7 mouse cellular contexts compared by ENCODE assay signal in the genomic region with DNA sequence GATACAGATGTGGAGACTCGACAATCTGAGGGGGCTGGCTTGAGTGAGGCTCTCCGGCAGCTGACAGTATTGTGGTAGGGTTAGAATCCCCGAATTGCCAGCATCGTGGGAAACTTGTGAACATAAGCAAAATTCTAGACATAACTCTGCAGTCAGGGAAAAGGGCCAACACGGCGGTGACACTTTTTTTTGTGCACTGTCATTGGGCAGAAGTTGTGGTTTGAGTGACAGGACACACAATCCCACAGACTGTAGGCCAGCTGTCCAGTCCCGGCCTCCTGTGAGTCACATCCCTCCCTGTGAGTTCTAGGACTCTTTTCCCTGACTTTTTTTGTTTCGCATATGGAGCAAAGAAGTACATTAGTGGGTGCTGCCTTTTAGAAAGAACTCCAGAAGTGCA. TPM values are rescaled to one million over a fixed set of nuclear protein-coding genes. Genes with fewer than 3 reads are reported as not detected.
A peak's percentile ranks its signal among the peaks of the same experiment; 100 is the strongest.
DNase-seq lines count a peak whose midpoint lies in the region; ATAC-seq and TF ChIP-seq lines count a peak whose summit lies in the region.

No protein-coding gene starts in this region.

- TF ChIP-seq POLR2A in lung, adult 2 months (IDR thresholded peaks at IDR 0.05; ENCODE audit: borderline replicate concordance, extremely low read depth, low read depth, low read length) = no peak
- no peak for TF ChIP-seq POLR2A in cortical plate, adult 2 months (IDR thresholded peaks at IDR 0.05; ENCODE audit: extremely low read depth, insufficient read depth, low read length)

- no peak for ATAC-seq in lung, embryonic 14.5 days (ENCODE audit: insufficient read depth)

- DNase-seq in lung, embryonic 14.5 days = peak; percentile 20
- no peak for DNase-seq in lung, adult 2 months
- peak; percentile 24 to 57 for DNase-seq in left cerebral cortex, postnatal 14 days (ENCODE audit: low spot score in 2 of 2)
- DNase-seq in right cerebral cortex, adult 2 months (ENCODE audit: low spot score in 2 of 2) = peak; percentile 29 to 56
- no peak for DNase-seq in thymus, postnatal 0 days (ENCODE audit: low spot score)
- DNase-seq in embryo, embryonic 11 days = no peak

- H3K27me3 ChIP-seq in lung, embryonic 14.5 days (ENCODE audit: insufficient read depth, low read length) = no peaks in the 10 kb centered on the region

- peak overlapping the region; percentile 64; the same call in 1 of the 2 replicates for H3K4me3 ChIP-seq in lung, embryonic 14.5 days (ENCODE audit: low read depth, low read length)
- no peak overlapping the region for H3K4me3 ChIP-seq in lung, adult 2 months (replicated peaks; ENCODE audit: extremely low read depth, low read depth, low read length)
- peak overlapping the region; percentile 59; the same call in 1 of the 2 replicates for H3K4me3 ChIP-seq in cortical plate, adult 2 months (ENCODE audit: insufficient read depth, low read length)

- peaks cover 6% of the 10 kb centered on the region; the same call in 1 of the 2 replicates for H3K4me1 ChIP-seq in lung, embryonic 14.5 days (ENCODE audit: insufficient read depth)
- H3K4me1 ChIP-seq in lung, adult 2 months (ENCODE audit: control insufficient read depth, insufficient read depth, low read length) = peaks cover 12% of the 10 kb centered on the region
- H3K4me1 ChIP-seq in cortical plate, adult 2 months (ENCODE audit: control insufficient read depth, insufficient read depth, low read length) = no peaks in the 10 kb centered on the region

- no peak overlapping the region for H3K27ac ChIP-seq in lung, embryonic 14.5 days (ENCODE audit: low read depth)
- H3K27ac ChIP-seq in cortical plate, adult 2 months (ENCODE audit: insufficient read depth, low read length) = no peak overlapping the region

- peak overlapping the region; percentile 85 for H3K4me2 ChIP-seq in lung, embryonic 14.5 days

- intact Hi-C loops in left cerebral cortex, postnatal 14 days (cut with DNase I) = no loop called here

- TF ChIP-seq CTCF in lung, embryonic 14.5 days (IDR thresholded peaks at IDR 0.05; ENCODE audit: low read depth) = no peak
- TF ChIP-seq CTCF in lung, adult 2 months (IDR thresholded peaks at IDR 0.05; ENCODE audit: insufficient read depth, low read length) = no peak
- TF ChIP-seq CTCF in cortical plate, adult 2 months (IDR thresholded peaks at IDR 0.05; ENCODE audit: extremely low read depth, insufficient read depth, low read length) = no peak

- 69% methylated on average over 8 of the region's 8 CpGs for WGBS in lung, embryonic 14.5 days
- 62% methylated on average over 8 of the region's 8 CpGs for WGBS in lung, adult 2 months

- H3K36me3 ChIP-seq in lung, embryonic 14.5 days (ENCODE audit: insufficient read depth) = 0 out of 2 replicates have a peak, but pooled peaks cover 6% of the 10 kb centered on the region

- H3K9ac ChIP-seq in lung, embryonic 14.5 days = 0 out of 2 replicates have a peak overlapping the region, but pooled peaks have one; percentile 3

- no peaks in the 10 kb centered on the region for H3K9me3 ChIP-seq in lung, embryonic 14.5 days (ENCODE audit: low read depth, low read length)

RNA-seq across cellular contexts. Expression of a gene that starts 1.3 kb away (rescaled TPM):
- polyA plus RNA-seq in lung, embryonic 14.5 days (2014; fragmentation: Nextera tagmentation; extraction: Ambion mirVana) = 6.1 and 7.4 TPM in 2 replicates
- polyA plus RNA-seq in lung, adult 2 months (2012; rRNA removed) = 11.2 and 12.0 TPM in 2 replicates
- 8.0 and 8.7 TPM in 2 replicates for polyA plus RNA-seq in cortical plate, adult 2 months (2012; rRNA removed)
- 10 to 100 TPM; 12.1 to 14.5 TPM for total RNA-seq in left cerebral cortex, postnatal 14 days (2021)
- 4.2 TPM in 2 replicates for polyA plus RNA-seq in thymus, postnatal 0 days (2015; fragmentation: Nextera tagmentation; extraction: Ambion mirVana)

RNA-seq across cellular contexts. Expression of a gene that starts 25.6 kb away (rescaled TPM):
- 23.9 and 25.1 TPM in 2 replicates for polyA plus RNA-seq in lung, embryonic 14.5 days (2014; fragmentation: Nextera tagmentation; extraction: Ambion mirVana)
- 24.3 and 32.2 TPM in 2 replicates for polyA plus RNA-seq in lung, adult 2 months (2012; rRNA removed)
- polyA plus RNA-seq in cortical plate, adult 2 months (2012; rRNA removed) = 38.5 and 43.6 TPM in 2 replicates
- 10 to 100 TPM; 43.8 to 47.2 TPM for total RNA-seq in left cerebral cortex, postnatal 14 days (2021)
- 20.7 and 20.8 TPM in 2 replicates for polyA plus RNA-seq in thymus, postnatal 0 days (2015; fragmentation: Nextera tagmentation; extraction: Ambion mirVana)

Comparison
In these comparisons a context has a peak if more than half of its experiments do, and no peak if none do; other contexts are left out.
1. DNase-seq: peak in lung, embryonic 14.5 days (single experiment), left cerebral cortex, postnatal 14 days (2 of 2) and right cerebral cortex, adult 2 months (2 of 2); none in lung, adult 2 months (single experiment), thymus, postnatal 0 days (single experiment) and embryo, embryonic 11 days (single experiment).